Mouse (Mus musculus): Measurements from ENCODE around the gene Nxnl2.

DNA sequence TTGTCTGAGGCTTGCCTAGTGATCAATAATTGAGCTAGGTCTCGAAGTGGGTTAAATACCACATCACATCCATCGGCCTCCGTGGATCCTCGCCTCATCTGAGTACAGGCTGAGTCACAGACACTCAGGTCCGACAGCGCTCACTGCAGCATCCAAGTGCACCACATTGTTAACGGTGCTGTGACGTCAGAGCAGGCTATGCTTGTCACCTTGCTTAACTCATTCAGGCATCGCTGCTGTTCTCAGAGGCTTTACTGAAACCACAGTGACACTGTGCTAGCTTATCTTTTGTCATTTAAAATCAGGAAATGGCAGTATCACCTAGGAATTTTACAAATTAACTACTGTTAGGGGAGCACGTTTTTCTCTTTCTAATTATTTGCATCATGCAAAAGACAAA, 39.6 kb upstream of the Nxnl2 start:
- no peak for TF ChIP-seq TCF12 (IDR thresholded peaks at IDR 0.05; ENCODE audit: insufficient read depth, poor library complexity, severe bottlenecking)
- no peak for TF ChIP-seq POLR2A (IDR thresholded peaks at IDR 0.05; ENCODE audit: insufficient read length, low read depth)

Measured in myocyte (in vitro differentiated cells).